Mouse (Mus musculus) heart, adult 2 months (tissue): ENCODE data around the gene Phf20.

Experiments
- CTCF ChIP-seq: fragments of 200-600 bp; IDR thresholded peaks from 2 replicates; pipeline ENCODE4 v1.8.1; 2022; ENCODE audit warnings: antibody characterized with exemption, mild to moderate bottlenecking, moderate library complexity
- POLR2A ChIP-seq: fragments of 200-500 bp; IDR thresholded peaks from 2 replicates; pipeline ENCODE4 v1.6.1; 2011; ENCODE audit warnings: mild to moderate bottlenecking, low read depth, low read length, control low read depth; ENCODE audit not compliant: insufficient read depth

DNA sequence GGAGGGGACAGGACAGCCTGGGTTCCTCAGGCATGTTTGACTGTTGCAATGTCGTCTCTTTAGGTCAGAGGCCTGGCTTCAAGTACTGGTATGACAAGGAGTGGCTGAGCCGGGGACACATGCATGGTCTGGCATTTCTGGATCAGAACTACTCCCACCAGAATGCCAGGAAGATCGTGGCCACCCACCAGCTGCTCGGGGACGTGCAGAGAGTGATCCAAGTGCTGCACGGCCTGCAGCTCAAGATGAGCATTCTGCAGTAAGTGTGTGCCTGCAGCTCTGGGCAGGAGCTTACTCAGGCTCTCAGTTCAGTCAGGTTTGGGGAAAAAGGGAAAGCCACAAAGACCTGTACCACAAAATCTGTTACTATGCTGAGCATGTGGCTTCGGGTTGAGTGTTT lies 102.2 kb downstream of the Phf20 start:
- TF ChIP-seq POLR2A (no peak), CTCF (no peak)
